Mouse (Mus musculus): Measurements from ENCODE around the gene Gpatch2.

The Gpatch2 gene

GRCm38 (mm10) chr1:187300626-187301025 is 85.3 kb downstream of the Gpatch2 start:
- in situ Hi-C loops (cut with MboI, MseI) = no loop called here

GRCm38 (mm10) chr1:187303221-187303620 is 87.9 kb downstream of the Gpatch2 start:
- in situ Hi-C loops (cut with MboI, MseI) = no loop called here

DNA sequence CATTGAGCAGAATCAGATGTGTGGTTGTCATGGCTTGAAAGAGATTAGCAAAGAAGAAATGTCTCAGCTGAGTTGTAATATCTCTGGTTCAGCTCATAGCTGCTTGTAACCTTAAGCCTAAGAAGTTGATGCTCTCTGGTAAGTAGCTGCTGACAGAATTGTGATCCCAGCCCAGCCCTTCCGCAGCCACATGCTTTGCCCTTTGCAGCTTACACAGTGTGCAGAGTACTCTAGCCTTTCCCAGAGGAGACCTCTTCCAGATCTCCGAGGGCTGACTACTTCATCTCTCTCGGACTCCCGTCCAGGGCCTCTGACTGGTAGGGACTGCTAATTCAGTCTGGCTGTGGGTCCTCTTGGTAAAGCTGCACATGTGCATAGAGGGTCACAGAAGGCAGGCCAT is 92.0 kb downstream of the Gpatch2 start:
- in situ Hi-C loops (cut with MboI, MseI) = no loop called here

GRCm38 (mm10) chr1:187308523-187308922 is 93.2 kb downstream of the Gpatch2 start:
- in situ Hi-C loops (cut with MboI, MseI) = no loop called here

DNA sequence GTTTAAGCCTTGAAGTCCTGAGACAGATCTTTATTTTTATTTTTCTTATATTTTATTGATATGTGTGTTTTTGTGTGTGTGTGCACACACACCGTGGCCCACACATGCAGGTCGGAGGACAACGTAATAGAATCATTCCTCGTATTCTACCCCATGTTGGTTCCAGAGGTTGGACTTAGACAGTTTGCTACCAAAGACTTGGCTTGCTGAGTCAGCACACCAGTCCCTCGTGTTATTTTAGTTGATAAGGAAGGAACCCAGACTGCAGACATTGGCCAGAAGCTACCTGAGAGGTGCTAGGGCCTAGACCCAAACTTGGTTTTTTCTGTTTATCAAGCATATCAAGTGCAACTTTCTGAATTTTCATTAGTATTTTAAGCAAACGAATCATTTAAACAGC is 95.8 kb downstream of the Gpatch2 start:
- in situ Hi-C loops (cut with MboI, MseI) = loop anchor here in 1 of 2 experiments (5.0 kb wide), 1 partner anchor 36 kb away; no protein-coding TSS in a partner anchor

DNA sequence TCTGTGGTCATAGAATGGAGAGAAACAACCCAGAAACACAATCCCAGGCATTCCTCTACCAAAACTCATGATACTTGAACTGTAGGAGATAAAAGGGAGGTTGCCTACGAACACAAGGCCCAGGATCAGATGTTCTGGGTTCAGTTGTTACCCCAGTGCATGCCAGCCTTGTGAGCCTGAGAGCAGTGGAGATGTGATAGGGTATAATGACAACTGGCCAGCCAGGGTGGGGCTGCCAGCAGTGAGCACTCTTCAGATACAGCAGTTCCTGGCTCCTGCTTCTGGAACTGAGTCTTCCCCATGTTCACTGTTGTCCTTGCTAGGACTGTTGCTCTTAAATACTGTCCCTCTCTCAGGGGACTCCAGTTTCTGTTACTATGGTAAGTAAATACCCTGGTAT is 98.0 kb downstream of the Gpatch2 start:
- in situ Hi-C loops (cut with MboI, MseI) = loop anchor here in 1 of 2 experiments (5.0 kb wide), 1 partner anchor 34 kb away; no protein-coding TSS in a partner anchor

DNA sequence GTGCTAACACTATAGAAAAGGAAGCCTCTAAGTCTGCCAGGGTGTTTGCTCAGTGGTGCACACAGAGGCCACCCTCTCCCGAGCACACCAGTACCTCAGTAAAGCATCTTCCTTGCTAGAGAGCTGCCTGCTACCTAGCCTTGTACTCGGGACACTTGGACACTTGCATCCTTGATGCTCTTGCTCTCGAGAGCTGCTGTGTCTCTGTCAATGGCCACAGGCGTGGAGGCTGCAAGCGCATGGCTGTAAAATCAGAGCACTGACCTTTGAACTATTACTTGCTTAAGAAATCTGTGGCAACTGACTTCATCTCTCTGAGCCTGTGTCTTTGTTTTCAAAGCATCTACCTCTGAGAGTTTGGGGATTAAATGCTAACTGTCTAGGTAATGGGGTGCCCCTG is 98.5 kb downstream of the Gpatch2 start:
- in situ Hi-C loops (cut with MboI, MseI) = loop anchor here in 1 of 2 experiments (5.0 kb wide), 1 partner anchor 34 kb away; no protein-coding TSS in a partner anchor

DNA sequence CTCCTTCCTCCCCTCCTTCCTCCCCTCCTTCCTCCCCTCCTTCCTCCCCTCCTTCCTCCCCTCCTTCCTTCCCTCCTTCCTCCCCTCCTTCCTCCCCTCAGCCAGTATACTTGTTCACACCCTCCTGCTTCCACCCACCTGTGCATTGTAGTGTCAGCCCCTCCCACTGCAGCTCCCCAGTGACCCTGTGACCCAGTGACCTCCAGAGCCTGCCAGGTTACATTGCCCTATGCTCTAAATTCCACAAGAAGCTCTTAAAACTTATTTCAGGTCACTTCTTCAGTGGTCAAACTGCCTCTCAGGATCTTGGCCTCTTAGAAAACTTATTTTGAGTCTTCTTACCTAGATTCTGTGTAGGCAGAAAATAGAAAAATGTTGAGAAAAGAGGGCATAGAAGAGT is 99.2 kb downstream of the Gpatch2 start:
- in situ Hi-C loops (cut with MboI, MseI) = loop anchor here in 1 of 2 experiments (5.0 kb wide), 1 partner anchor 33 kb away; no protein-coding TSS in a partner anchor

DNA sequence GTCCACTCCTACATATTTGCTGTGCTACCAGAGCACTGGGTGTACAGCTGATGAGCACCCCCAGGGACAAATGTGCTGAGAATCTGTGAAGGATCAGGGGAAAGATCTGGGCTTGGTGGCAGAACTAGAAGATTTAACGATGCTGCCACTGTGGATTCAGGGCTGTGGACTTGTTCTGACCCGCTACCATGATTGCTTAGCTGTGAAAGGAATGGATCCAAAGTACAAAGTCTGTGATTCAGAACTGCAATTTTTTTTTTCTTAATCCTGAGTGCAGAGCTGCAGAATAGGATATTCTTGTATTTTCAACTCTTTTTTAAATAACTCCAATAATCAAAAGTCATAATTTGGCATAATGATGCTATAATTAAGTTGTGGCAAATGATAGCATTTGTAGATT is 100.5 kb downstream of the Gpatch2 start:
- in situ Hi-C loops (cut with MboI, MseI) = no loop called here

- in situ Hi-C loops (cut with MboI, MseI) = no loop called here
Observed at GRCm38 (mm10) chr1:187316555-187316954, 101.2 kb downstream of the Gpatch2 start.

GRCm38 (mm10) chr1:187321814-187322213 is 106.5 kb downstream of the Gpatch2 start:
- in situ Hi-C loops (cut with MboI, MseI) = loop anchor here in 1 of 2 experiments (10.0 kb wide), 1 partner anchor 97 kb away; no protein-coding TSS in a partner anchor

DNA sequence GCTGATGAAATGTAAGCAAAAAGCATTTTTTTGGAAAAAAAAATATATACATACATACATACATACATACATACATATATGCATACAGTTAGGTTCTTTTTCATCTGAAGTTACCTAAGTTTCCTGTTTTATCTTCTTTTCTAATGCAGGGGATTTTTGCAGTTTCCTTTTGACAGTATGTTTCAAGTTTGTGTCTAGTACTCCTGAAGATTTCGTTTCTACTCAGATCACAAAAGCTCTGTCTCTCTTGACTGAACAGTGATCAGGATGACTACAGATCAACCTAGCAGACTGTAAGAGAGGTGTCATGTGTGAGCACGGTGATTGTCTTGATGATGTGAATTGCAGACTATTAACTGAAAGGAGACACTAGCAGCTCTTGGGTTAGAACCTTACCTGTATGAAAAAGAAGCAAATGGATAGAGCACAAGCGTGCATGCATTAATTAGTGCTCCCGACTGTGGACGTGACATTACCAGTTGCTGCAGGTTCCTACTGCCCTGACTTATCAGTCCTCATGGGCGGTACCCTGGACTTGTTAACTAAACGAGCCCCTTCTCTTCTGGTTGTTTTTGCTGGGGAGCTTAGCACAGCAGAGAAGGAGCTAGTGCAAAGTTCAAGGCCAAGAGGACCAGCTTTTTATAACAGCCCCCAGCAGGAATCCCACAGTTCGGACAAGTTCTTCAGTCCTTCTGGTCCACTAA is 107.3 kb downstream of the Gpatch2 start:
- in situ Hi-C loops (cut with MboI, MseI) = loop anchor here in 1 of 2 experiments (10.0 kb wide), 1 partner anchor 98 kb away; no protein-coding TSS in a partner anchor

GRCm38 (mm10) chr1:187323209-187323589 is 107.9 kb downstream of the Gpatch2 start:
- in situ Hi-C loops (cut with MboI, MseI) = loop anchor here in 1 of 2 experiments (10.0 kb wide), 1 partner anchor 98 kb away; no protein-coding TSS in a partner anchor

DNA sequence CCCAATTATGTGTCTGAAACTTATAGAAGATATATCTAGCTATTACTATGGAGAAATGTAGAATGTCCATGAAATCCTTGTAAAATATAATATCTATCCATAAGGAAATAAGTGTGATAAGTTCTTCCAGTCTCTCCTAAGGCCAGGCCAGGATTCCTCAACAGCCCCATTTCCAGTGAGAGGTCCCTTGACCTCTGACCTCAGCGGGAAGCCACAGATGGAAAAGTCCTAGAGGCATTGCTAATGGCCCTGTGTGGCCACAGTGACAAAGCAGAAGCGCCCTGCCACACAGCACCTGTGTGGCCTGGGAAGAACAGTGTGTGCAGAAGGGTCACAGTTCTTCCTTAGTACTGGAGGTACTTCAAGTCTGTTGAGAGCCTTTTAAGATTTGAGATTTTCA is 127.2 kb downstream of the Gpatch2 start:
- in situ Hi-C loops (cut with MboI, MseI) = no loop called here

DNA sequence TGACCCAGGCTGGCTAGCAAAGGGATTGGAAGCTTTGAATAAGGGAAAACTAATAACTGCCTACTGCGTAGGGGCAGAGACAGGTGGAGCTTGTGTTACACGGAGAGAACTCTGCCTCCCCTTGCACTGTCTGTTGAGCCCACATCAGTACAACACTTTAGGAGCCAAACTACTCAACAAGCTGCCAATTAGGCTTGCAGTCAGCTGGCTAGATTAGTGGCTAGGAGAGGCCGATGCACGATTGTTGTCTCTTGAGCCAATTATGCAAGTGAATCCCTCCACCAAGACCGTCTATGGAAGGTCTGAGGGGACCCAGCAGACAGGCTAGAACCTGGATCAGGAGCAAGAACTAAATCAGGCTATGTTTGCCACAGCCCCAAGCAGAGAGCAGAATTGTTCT is 129.8 kb downstream of the Gpatch2 start:
- in situ Hi-C loops (cut with MboI, MseI) = loop anchor here in 1 of 2 experiments (5.0 kb wide), 1 partner anchor 33 kb away; no protein-coding TSS in a partner anchor

DNA sequence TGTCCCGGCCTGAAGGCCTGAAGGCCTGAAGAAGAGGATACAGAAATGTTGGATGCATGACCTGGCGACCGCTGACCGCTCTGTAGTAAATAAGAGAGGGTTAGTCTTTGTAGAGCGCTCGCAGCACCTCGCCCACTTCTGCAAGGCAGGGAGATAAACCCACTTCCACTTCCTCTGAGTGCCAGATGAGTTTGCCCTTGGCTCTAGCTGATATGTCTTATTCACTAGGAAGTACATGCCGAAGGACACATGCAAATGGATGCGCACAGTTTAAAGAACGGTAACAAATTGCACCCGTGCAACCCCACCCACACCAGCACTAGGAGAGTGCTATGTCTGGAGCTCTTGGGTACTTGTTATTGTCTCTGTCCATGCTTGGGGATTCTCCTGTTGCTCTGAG is 131.6 kb downstream of the Gpatch2 start:
- in situ Hi-C loops (cut with MboI, MseI) = loop anchor here in 1 of 2 experiments (5.0 kb wide), 1 partner anchor 35 kb away; no protein-coding TSS in a partner anchor

- in situ Hi-C loops (cut with MboI, MseI) = loop anchor here in 1 of 2 experiments (5.0 kb wide), 1 partner anchor 35 kb away; no protein-coding TSS in a partner anchor
Observed at GRCm38 (mm10) chr1:187347606-187348005, 132.3 kb downstream of the Gpatch2 start.

- in situ Hi-C loops (cut with MboI, MseI) = loop anchor here in 1 of 2 experiments (5.0 kb wide), 1 partner anchor 36 kb away; no protein-coding TSS in a partner anchor
Observed at GRCm38 (mm10) chr1:187348053-187348820, 132.9 kb downstream of the Gpatch2 start.

- in situ Hi-C loops (cut with MboI, MseI) = loop anchor here in 1 of 2 experiments (5.0 kb wide), 1 partner anchor 37 kb away; no protein-coding TSS in a partner anchor
Observed at GRCm38 (mm10) chr1:187348859-187349258, 133.6 kb downstream of the Gpatch2 start.

DNA sequence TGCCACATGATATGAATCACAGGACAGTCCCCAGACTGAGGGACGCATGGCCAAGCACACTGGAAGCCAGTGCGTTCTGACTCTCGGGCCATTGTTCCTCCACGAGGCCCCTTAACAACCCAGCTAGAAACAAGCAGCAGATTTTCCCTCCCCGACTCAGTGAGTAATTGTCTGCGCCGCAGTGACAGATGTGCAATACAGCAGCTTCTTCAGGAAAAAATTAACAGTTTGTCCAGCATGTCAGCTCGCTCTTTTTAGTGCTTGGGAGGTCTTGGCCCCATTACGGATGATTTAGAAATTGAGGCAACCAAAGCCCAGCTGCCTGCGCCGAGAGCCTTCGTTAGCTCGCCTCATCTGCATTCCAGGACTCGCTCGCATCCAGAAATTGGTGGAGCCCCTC is 140.9 kb downstream of the Gpatch2 start:
- in situ Hi-C loops (cut with MboI, MseI) = no loop called here

- in situ Hi-C loops (cut with MboI, MseI) = no loop called here
Observed at GRCm38 (mm10) chr1:187356904-187357303, 141.6 kb downstream of the Gpatch2 start.

DNA sequence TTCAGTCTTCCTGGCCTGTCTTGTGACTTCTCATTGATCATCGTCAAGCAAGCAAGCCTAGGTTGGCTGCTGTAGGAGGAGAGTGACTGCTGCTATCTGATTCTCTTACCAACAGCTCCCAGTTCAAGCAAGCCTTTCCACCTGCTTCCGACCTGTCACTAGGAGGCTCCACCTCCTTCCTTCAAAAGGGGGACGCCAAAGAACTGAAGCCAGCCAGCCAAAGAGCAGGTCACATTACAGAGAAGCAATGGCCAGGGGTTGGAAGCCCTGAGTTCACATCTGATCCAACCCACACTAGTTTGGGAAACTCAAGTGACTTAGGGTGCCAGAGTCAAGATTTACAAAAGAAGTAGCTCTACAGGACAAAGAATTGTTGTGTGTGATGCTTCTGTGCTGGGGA is 144.9 kb downstream of the Gpatch2 start:
- in situ Hi-C loops (cut with MboI, MseI) = loop anchor here in 1 of 2 experiments (10.0 kb wide), 1 partner anchor 545 kb away; no protein-coding TSS in a partner anchor
